20 mouse cellular contexts compared by ENCODE assay signal in the genomic region with DNA sequence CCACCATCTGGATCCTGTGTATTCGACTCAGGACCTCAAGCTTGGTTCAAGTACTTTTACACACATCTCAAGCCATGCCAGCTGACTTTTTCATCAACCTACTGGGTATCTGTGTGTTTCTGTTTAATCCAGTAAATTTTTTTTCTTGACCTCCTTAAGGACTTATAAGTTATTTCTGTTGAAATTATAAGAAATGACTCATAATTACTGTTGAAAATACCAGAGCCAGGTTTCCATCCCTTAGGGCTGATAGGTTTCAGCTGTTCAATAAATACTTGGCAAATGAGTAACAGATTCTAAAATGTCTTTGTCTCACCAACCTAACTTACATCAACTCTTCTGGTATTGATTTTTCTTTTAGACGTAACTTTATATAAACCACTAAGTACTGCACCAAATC. TPM values are rescaled to one million over a fixed set of nuclear protein-coding genes. Genes with fewer than 3 reads are reported as not detected.
DNase-seq lines count a peak whose midpoint lies in the region; ATAC-seq and TF ChIP-seq lines count a peak whose summit lies in the region.
"Had no signal": no experiment of that assay in that cellular context is flagged by ENCODE, and none has a peak within 500 bp of the region (broad histone marks: within the 10 kb centered on the region; RNA-seq: fewer than 3 reads in every experiment).

No protein-coding gene starts in this region.

- TF ChIP-seq EP300 in lung, postnatal 0 days (IDR thresholded peaks at IDR 0.05) = no peak

- H3K4me3 ChIP-seq in lung, postnatal 0 days (ENCODE audit: low read depth, low read length) = no peak overlapping the region
- no peak overlapping the region for H3K4me3 ChIP-seq in embryonic facial prominence, embryonic 11.5 days (ENCODE audit: low read depth, low read length)
- H3K4me3 ChIP-seq in limb, embryonic 10.5 days = no peak overlapping the region
- no peak overlapping the region for H3K4me3 ChIP-seq in forebrain, embryonic 13.5 days
- H3K4me3 ChIP-seq: forebrain, embryonic 12.5 days; heart, embryonic 12.5 days; hindbrain, embryonic 15.5 days; midbrain, embryonic 12.5 days; neural tube, embryonic 15.5 days had no signal

- no peak for TF ChIP-seq CTCF in lung, postnatal 0 days (IDR thresholded peaks at IDR 0.05)

- H3K4me1 ChIP-seq in lung, postnatal 0 days (ENCODE audit: insufficient read depth, low read depth, low read length) = no peaks in the 10 kb centered on the region; the same call in 1 of the 2 replicates
- H3K4me1 ChIP-seq in embryonic facial prominence, embryonic 11.5 days (ENCODE audit: control insufficient read depth, insufficient read depth, low read length) = no peaks in the 10 kb centered on the region
- peaks cover 68% of the 10 kb centered on the region for H3K4me1 ChIP-seq in limb, embryonic 10.5 days
- no peaks in the 10 kb centered on the region for H3K4me1 ChIP-seq in forebrain, embryonic 13.5 days
- H3K4me1 ChIP-seq: heart, embryonic 12.5 days had no signal

- no peaks in the 10 kb centered on the region for H3K27me3 ChIP-seq in lung, postnatal 0 days (replicated peaks; ENCODE audit: insufficient read depth, low read length)
- H3K27me3 ChIP-seq in embryonic facial prominence, embryonic 11.5 days (ENCODE audit: control insufficient read depth, insufficient read depth, low read length) = no peaks in the 10 kb centered on the region
- 0 out of 2 replicates have a peak, but pooled peaks cover 8% of the 10 kb centered on the region for H3K27me3 ChIP-seq in limb, embryonic 10.5 days (ENCODE audit: low read depth, poor library complexity, severe bottlenecking)
- peaks cover 9% of the 10 kb centered on the region; the same call in 1 of the 2 replicates for H3K27me3 ChIP-seq in forebrain, embryonic 13.5 days
- H3K27me3 ChIP-seq: heart, embryonic 12.5 days; hindbrain, embryonic 15.5 days; neural tube, embryonic 15.5 days had no signal

- 34% methylated on average over 2 of the region's 2 CpGs for WGBS in lung, postnatal 0 days
- 23% methylated on average over 2 of the region's 2 CpGs for WGBS in embryonic facial prominence, embryonic 11.5 days
- 39% methylated on average over 2 of the region's 2 CpGs for WGBS in limb, embryonic 10.5 days
- WGBS in forebrain, embryonic 13.5 days = 84% methylated on average over 2 of the region's 2 CpGs

- no peaks in the 10 kb centered on the region for H3K9me3 ChIP-seq in lung, postnatal 0 days (ENCODE audit: low read length)
- H3K9me3 ChIP-seq in embryonic facial prominence, embryonic 11.5 days (replicated peaks; ENCODE audit: control insufficient read depth, low read length) = no peaks in the 10 kb centered on the region
- H3K9me3 ChIP-seq in limb, embryonic 10.5 days (replicated peaks) = no peaks in the 10 kb centered on the region
- no peaks in the 10 kb centered on the region for H3K9me3 ChIP-seq in forebrain, embryonic 13.5 days (replicated peaks)
- H3K9me3 ChIP-seq: forebrain, embryonic 12.5 days; heart, embryonic 12.5 days; hindbrain, embryonic 15.5 days; midbrain, embryonic 12.5 days; neural tube, embryonic 15.5 days had no signal

- H3K4me2 ChIP-seq in lung, postnatal 0 days (replicated peaks; ENCODE audit: low read depth, low read length) = no peak overlapping the region
- H3K4me2 ChIP-seq in embryonic facial prominence, embryonic 11.5 days (ENCODE audit: low read depth, low read length) = no peak overlapping the region
- H3K4me2 ChIP-seq in forebrain, embryonic 13.5 days = no peak overlapping the region
- H3K4me2 ChIP-seq: forebrain, embryonic 12.5 days; heart, embryonic 12.5 days; midbrain, embryonic 12.5 days had no signal

- H3K27ac ChIP-seq in lung, postnatal 0 days (ENCODE audit: low read length) = no peak overlapping the region
- H3K27ac ChIP-seq in embryonic facial prominence, embryonic 11.5 days (replicated peaks; ENCODE audit: low read depth, low read length) = no peak overlapping the region
- 0 out of 2 replicates have a peak overlapping the region, but pooled peaks have one; percentile 50 for H3K27ac ChIP-seq in limb, embryonic 10.5 days
- H3K27ac ChIP-seq in forebrain, embryonic 13.5 days = no peak overlapping the region
- H3K27ac ChIP-seq: forebrain, embryonic 12.5 days; hindbrain, embryonic 15.5 days; midbrain, embryonic 12.5 days; neural tube, embryonic 15.5 days had no signal

- DNase-seq in lung, postnatal 0 days (ENCODE audit: low spot score) = peak; percentile 55
- no peak for DNase-seq in lung, postnatal 36 days
- DNase-seq in embryonic facial prominence, embryonic 11.5 days (ENCODE audit: low spot score) = peak; percentile 74
- no peak for DNase-seq in limb, embryonic 10.5 days (ENCODE audit: low spot score)
- DNase-seq in thymus, postnatal 10 days (ENCODE audit: low spot score in 2 of 2) = no peak
- no peak for DNase-seq in yolk sac, embryonic 10.5 days (ENCODE audit: low spot score)
- DNase-seq: adrenal gland, adult 2 months; cerebellum, adult 11 months; cerebellum, postnatal 25 days; kidney, adult 2 months; kidney, postnatal 4 days; layer of hippocampus, postnatal 36 days; left cerebral cortex, postnatal 4 days; right cerebral cortex, postnatal 4 days had no signal

- no peak overlapping the region for H3K9ac ChIP-seq in lung, postnatal 0 days (replicated peaks; ENCODE audit: low read depth)
- H3K9ac ChIP-seq in embryonic facial prominence, embryonic 11.5 days (replicated peaks; ENCODE audit: low read length) = no peak overlapping the region
- H3K9ac ChIP-seq in forebrain, embryonic 13.5 days = no peak overlapping the region
- H3K9ac ChIP-seq: forebrain, embryonic 12.5 days; heart, embryonic 12.5 days; hindbrain, embryonic 15.5 days; midbrain, embryonic 12.5 days; neural tube, embryonic 15.5 days had no signal

- ATAC-seq in lung, postnatal 0 days = no peak
- ATAC-seq in embryonic facial prominence, embryonic 11.5 days (replicated peaks; ENCODE audit: insufficient number of reproducible peaks, low FRiP score, low TSS enrichment, low read depth) = 0 out of 2 replicates have a peak, but pooled peaks have one; percentile 17
- no peak for ATAC-seq in forebrain, embryonic 13.5 days

- no peaks in the 10 kb centered on the region for H3K36me3 ChIP-seq in lung, postnatal 0 days (ENCODE audit: insufficient read depth, low read length)
- H3K36me3 ChIP-seq in embryonic facial prominence, embryonic 11.5 days (replicated peaks; ENCODE audit: control insufficient read depth, insufficient read depth, low read depth, low read length) = no peaks in the 10 kb centered on the region
- no peaks in the 10 kb centered on the region for H3K36me3 ChIP-seq in limb, embryonic 10.5 days
- H3K36me3 ChIP-seq in forebrain, embryonic 13.5 days (ENCODE audit: poor library complexity, severe bottlenecking) = no peaks in the 10 kb centered on the region
- H3K36me3 ChIP-seq: forebrain, embryonic 12.5 days; heart, embryonic 12.5 days; hindbrain, embryonic 15.5 days; midbrain, embryonic 12.5 days; neural tube, embryonic 15.5 days had no signal

RNA-seq across cellular contexts. Expression of a gene that starts 3.0 kb away (rescaled TPM):
- polyA plus RNA-seq in lung, postnatal 0 days (2015; fragmentation: Nextera tagmentation; extraction: Ambion mirVana) = 7.5 and 9.7 TPM in 2 replicates
- 6.7 and 7.2 TPM in 2 replicates for polyA plus RNA-seq in embryonic facial prominence, embryonic 11.5 days (2014; fragmentation: Nextera tagmentation; extraction: Ambion mirVana)
- polyA plus RNA-seq in limb, embryonic 10.5 days (2016; fragmentation: Nextera tagmentation; extraction: Ambion mirVana) = 13.8 and 15.7 TPM in 2 replicates
- polyA plus RNA-seq in forebrain, embryonic 13.5 days (2015; fragmentation: Nextera tagmentation; extraction: Ambion mirVana) = 2.9 and 3.8 TPM in 2 replicates

RNA-seq across cellular contexts. Expression of a gene that starts 29.2 kb away (rescaled TPM):
- polyA plus RNA-seq in lung, postnatal 0 days (2015; fragmentation: Nextera tagmentation; extraction: Ambion mirVana) = 0.05 and 0.14 TPM in 2 replicates
- polyA plus RNA-seq in embryonic facial prominence, embryonic 11.5 days (2014; fragmentation: Nextera tagmentation; extraction: Ambion mirVana) = 0.35 and 0.69 TPM in 2 replicates
- polyA plus RNA-seq in limb, embryonic 10.5 days (2016; fragmentation: Nextera tagmentation; extraction: Ambion mirVana) = 0.09 and 0.10 TPM in 2 replicates
- polyA plus RNA-seq in forebrain, embryonic 13.5 days (2015; fragmentation: Nextera tagmentation; extraction: Ambion mirVana) = not detected in 2 replicates
- polyA plus RNA-seq: adrenal gland, adult 2 months; forebrain, embryonic 12.5 days; heart, embryonic 12.5 days; hindbrain, embryonic 15.5 days; kidney, adult 2 months; midbrain, embryonic 12.5 days; neural tube, embryonic 15.5 days had no signal

Comparison
In these comparisons a context has a peak if more than half of its experiments do, and no peak if none do; other contexts are left out.
1. DNase-seq: peak in lung, postnatal 0 days (single experiment) and embryonic facial prominence, embryonic 11.5 days (single experiment); none in lung, postnatal 36 days (single experiment), limb, embryonic 10.5 days (single experiment), thymus, postnatal 10 days (0 of 2) and yolk sac, embryonic 10.5 days (single experiment).